Comparison of ENCODE assay signal across 7 mouse cellular contexts in genomic region chr1:155051701-155052127, GRCm38 (mm10). TPM values are rescaled to one million over a fixed set of nuclear protein-coding genes. Genes with fewer than 3 reads are reported as not detected.
DNase-seq lines count a peak whose midpoint lies in the region; ATAC-seq and TF ChIP-seq lines count a peak whose summit lies in the region.

No protein-coding gene starts in this region.

- peaks cover 35% of the 10 kb centered on the region for H3K4me1 ChIP-seq in intestine, embryonic 16.5 days (ENCODE audit: control insufficient read depth, insufficient read depth, low read length)
- H3K4me1 ChIP-seq in midbrain, postnatal 0 days (ENCODE audit: insufficient read depth, low read length), result peaks cover 6% of the 10 kb centered on the region; the same call in 1 of the 2 replicates

- no peaks in the 10 kb centered on the region for H3K9me3 ChIP-seq in intestine, embryonic 16.5 days (ENCODE audit: control insufficient read depth, low read length)
- H3K9me3 ChIP-seq in midbrain, postnatal 0 days (ENCODE audit: low read length), result no peaks in the 10 kb centered on the region

- DNase-seq in Muller cell, postnatal 12 days (ENCODE audit: inconsistent ontology term), result peak; percentile 85
- DNase-seq in cerebellum, adult 11-12 months, result peak; percentile 79
- DNase-seq in heart, adult 18-20 months, result peak; percentile 66 to 68
- peak; percentile 67 for DNase-seq in midbrain, postnatal 0 days (ENCODE audit: low spot score)
- DNase-seq in spleen, adult 12 weeks (ENCODE audit: low spot score), result no peak
- DNase-seq in adrenal gland, postnatal 10 days, result no peak

- H3K4me3 ChIP-seq in intestine, embryonic 16.5 days (ENCODE audit: low read length), result no peak overlapping the region
- H3K4me3 ChIP-seq in midbrain, postnatal 0 days (ENCODE audit: low read depth, low read length), result no peak overlapping the region

- no peaks in the 10 kb centered on the region for H3K27me3 ChIP-seq in intestine, embryonic 16.5 days (replicated peaks; ENCODE audit: control insufficient read depth, insufficient read depth, low read length)
- H3K27me3 ChIP-seq in midbrain, postnatal 0 days (ENCODE audit: insufficient read depth, low read length), result no peaks in the 10 kb centered on the region

- no peak for ATAC-seq in intestine, embryonic 16.5 days
- no peak for ATAC-seq in midbrain, postnatal 0 days (ENCODE audit: low FRiP score)

- H3K4me2 ChIP-seq in intestine, embryonic 16.5 days (ENCODE audit: low read depth, low read length), result no peak overlapping the region
- H3K4me2 ChIP-seq in midbrain, postnatal 0 days (ENCODE audit: low read depth, low read length, poor library complexity, severe bottlenecking), result no peak overlapping the region

- 49% methylated on average over 10 of the region's 10 CpGs for WGBS in intestine, embryonic 16.5 days
- 27% methylated on average over 10 of the region's 10 CpGs for WGBS in midbrain, postnatal 0 days

- H3K9ac ChIP-seq in intestine, embryonic 16.5 days (ENCODE audit: low read depth, low read length), result peak overlapping the region; percentile 11; the same call in 1 of the 2 replicates
- H3K9ac ChIP-seq in midbrain, postnatal 0 days (replicated peaks; ENCODE audit: low read length, poor library complexity, severe bottlenecking), result no peak overlapping the region

- no peak for TF ChIP-seq CTCF in midbrain, postnatal 0 days (IDR thresholded peaks at IDR 0.05)

- H3K27ac ChIP-seq in intestine, embryonic 16.5 days (ENCODE audit: low read length), result peak overlapping the region; percentile 52
- H3K27ac ChIP-seq in midbrain, postnatal 0 days (ENCODE audit: low read depth, low read length), result 0 out of 2 replicates have a peak overlapping the region, but pooled peaks have one; percentile 21

- no peaks in the 10 kb centered on the region for H3K36me3 ChIP-seq in intestine, embryonic 16.5 days (ENCODE audit: control insufficient read depth, insufficient read depth, low read length)
- H3K36me3 ChIP-seq in midbrain, postnatal 0 days (ENCODE audit: insufficient read depth, low read length), result no peaks in the 10 kb centered on the region

RNA-seq across cellular contexts. Expression of gene Ier5, which starts 47.7 kb away (rescaled TPM):
- total RNA-seq in heart, adult 18-20 months (2021), result 10 to 100 TPM; 18.8 to 21.4 TPM
- polyA plus RNA-seq in intestine, embryonic 16.5 days (2015; fragmentation: Nextera tagmentation; extraction: Ambion mirVana), result 2.0 and 2.6 TPM in 2 replicates
- total RNA-seq in midbrain, postnatal 0 days (2014; rRNA removed), result 30.1 and 44.2 TPM in 2 replicates
- polyA plus RNA-seq in midbrain, postnatal 0 days (2015; fragmentation: Nextera tagmentation; extraction: Ambion mirVana), result 3.9 and 4.0 TPM in 2 replicates
- 10 to 100 TPM; 10.8 to 12.6 TPM for total RNA-seq in adrenal gland, postnatal 10 days (2021)

Comparison
In these comparisons a context has a peak if more than half of its experiments do, and no peak if none do; other contexts are left out.
1. DNase-seq: peak in Muller cell, postnatal 12 days (single experiment), cerebellum, adult 11-12 months (single experiment), heart, adult 18-20 months (2 of 2) and midbrain, postnatal 0 days (single experiment); none in spleen, adult 12 weeks (single experiment) and adrenal gland, postnatal 10 days (single experiment).